Mouse (Mus musculus): ENCODE data around the gene Atf4. TPM values are rescaled to one million over a fixed set of nuclear protein-coding genes. Genes with fewer than 3 reads are reported as not detected.
A peak's percentile ranks its signal among the peaks of the same experiment; 100 is the strongest.

The Atf4 gene
- polyA plus RNA-seq, 1 experiment from 2014 or later = 110 TPM

GRCm38 (mm10) chr15:80233733-80234509 is 21.1 kb upstream of the Atf4 start, which contains the start of gene Mief1:
TSS of gene Mief1 (plus strand) at chr15:80234018.
- Histone ChIP-seq H3K9me3 (ENCODE audit: control insufficient read depth, low read length) (no peaks in the 10 kb centered on the region), H3K36me3 (ENCODE audit: control insufficient read depth, insufficient read depth, low read length) (peaks cover 21% of the 10 kb centered on the region; the same call in 1 of the 2 replicates), H3K27me3 (ENCODE audit: control insufficient read depth, insufficient read depth, low read length) (no peaks in the 10 kb centered on the region), H3K27ac (ENCODE audit: low read depth, low read length) (peak within 1 kb of the TSS; percentile 52), H3K4me1 (ENCODE audit: control insufficient read depth, insufficient read depth, low read length) (peaks cover 6% of the 10 kb centered on the region; the same call in 1 of the 2 replicates), H3K9ac (replicated peaks; ENCODE audit: low read depth, low read length) (peak within 1 kb of the TSS; percentile 86), H3K4me3 (ENCODE audit: low read depth, low read length) (peak within 1 kb of the TSS; percentile 85), H3K4me2 (ENCODE audit: low read depth, low read length) (peak within 1 kb of the TSS; percentile 81)
- peak; percentile 97 for ATAC-seq (ENCODE audit: low read depth)
- WGBS = under 1% methylated on average over 65 of the region's 67 CpGs

- ATAC-seq (ENCODE audit: low read depth) = no peak
- Histone ChIP-seq H3K27ac (ENCODE audit: low read depth, low read length) (no peak within 1 kb of the TSS), H3K27me3 (ENCODE audit: control insufficient read depth, insufficient read depth, low read length) (no peaks in the 10 kb centered on the region), H3K36me3 (ENCODE audit: control insufficient read depth, insufficient read depth, low read length) (peaks cover 29% of the 10 kb centered on the region; the same call in 1 of the 2 replicates), H3K9me3 (ENCODE audit: control insufficient read depth, low read length) (no peaks in the 10 kb centered on the region), H3K4me2 (ENCODE audit: low read depth, low read length) (peak within 1 kb of the TSS; percentile 81), H3K4me1 (ENCODE audit: control insufficient read depth, insufficient read depth, low read length) (peaks cover 6% of the 10 kb centered on the region; the same call in 1 of the 2 replicates), H3K9ac (replicated peaks; ENCODE audit: low read depth, low read length) (no peak within 1 kb of the TSS), H3K4me3 (ENCODE audit: low read depth, low read length) (peak within 1 kb of the TSS; percentile 85)
- 97% methylated on average over 9 of the region's 9 CpGs for WGBS
These were observed 19.4 kb upstream of the Atf4 start, which contains the start of gene AC140267.1 for GRCm38 (mm10) chr15:80235535-80235934. TSS of gene AC140267.1 (plus strand) at chr15:80235835.

GRCm38 (mm10) chr15:80248135-80248534 is 6.8 kb upstream of the Atf4 start:
- 97% methylated on average over 12 of the region's 12 CpGs for WGBS
- no peak for ATAC-seq (ENCODE audit: low read depth)
- Histone ChIP-seq H3K27ac (ENCODE audit: low read depth, low read length) (no peak overlapping the region), H3K4me1 (ENCODE audit: control insufficient read depth, insufficient read depth, low read length) (no peaks in the 10 kb centered on the region), H3K4me3 (ENCODE audit: low read depth, low read length) (no peak overlapping the region), H3K27me3 (ENCODE audit: control insufficient read depth, insufficient read depth, low read length) (no peaks in the 10 kb centered on the region), H3K4me2 (ENCODE audit: low read depth, low read length) (no peak overlapping the region), H3K36me3 (ENCODE audit: control insufficient read depth, insufficient read depth, low read length) (peaks cover 45% of the 10 kb centered on the region), H3K9ac (replicated peaks; ENCODE audit: low read depth, low read length) (no peak overlapping the region), H3K9me3 (ENCODE audit: control insufficient read depth, low read length) (no peaks in the 10 kb centered on the region)

- no peak for ATAC-seq (ENCODE audit: low read depth)
- H3K27me3 ChIP-seq (ENCODE audit: control insufficient read depth, insufficient read depth, low read length) = no peaks in the 10 kb centered on the region
- H3K4me2 ChIP-seq (ENCODE audit: low read depth, low read length) = no peak overlapping the region
- H3K4me3 ChIP-seq (ENCODE audit: low read depth, low read length) = no peak overlapping the region
- H3K27ac ChIP-seq (ENCODE audit: low read depth, low read length) = no peak overlapping the region
- H3K4me1 ChIP-seq (ENCODE audit: control insufficient read depth, insufficient read depth, low read length) = no peaks in the 10 kb centered on the region
- no peak overlapping the region for H3K9ac ChIP-seq (replicated peaks; ENCODE audit: low read depth, low read length)
- peaks cover 41% of the 10 kb centered on the region for H3K36me3 ChIP-seq (ENCODE audit: control insufficient read depth, insufficient read depth, low read length)
- H3K9me3 ChIP-seq (ENCODE audit: control insufficient read depth, low read length) = no peaks in the 10 kb centered on the region
- 100% methylated on average over 1 of the region's 1 CpGs for WGBS
These were observed 6.4 kb upstream of the Atf4 start for GRCm38 (mm10) chr15:80248596-80248995.

- no peak for ATAC-seq (ENCODE audit: low read depth)
- 95% methylated on average over 10 of the region's 10 CpGs for WGBS
- H3K36me3 ChIP-seq (ENCODE audit: control insufficient read depth, insufficient read depth, low read length) = peaks cover 38% of the 10 kb centered on the region
- H3K4me2 ChIP-seq (ENCODE audit: low read depth, low read length) = no peak overlapping the region
- no peak overlapping the region for H3K4me3 ChIP-seq (ENCODE audit: low read depth, low read length)
- no peaks in the 10 kb centered on the region for H3K9me3 ChIP-seq (ENCODE audit: control insufficient read depth, low read length)
- peaks cover 6% of the 10 kb centered on the region; the same call in 1 of the 2 replicates for H3K4me1 ChIP-seq (ENCODE audit: control insufficient read depth, insufficient read depth, low read length)
- H3K27ac ChIP-seq (ENCODE audit: low read depth, low read length) = no peak overlapping the region
- H3K27me3 ChIP-seq (ENCODE audit: control insufficient read depth, insufficient read depth, low read length) = no peaks in the 10 kb centered on the region
- no peak overlapping the region for H3K9ac ChIP-seq (replicated peaks; ENCODE audit: low read depth, low read length)
These were observed 5.3 kb upstream of the Atf4 start for GRCm38 (mm10) chr15:80249672-80250071.

GRCm38 (mm10) chr15:80250586-80250985 is 4.4 kb upstream of the Atf4 start:
- H3K27ac ChIP-seq (ENCODE audit: low read depth, low read length) = no peak overlapping the region
- no peak for ATAC-seq (ENCODE audit: low read depth)
- no peak overlapping the region for H3K4me3 ChIP-seq (ENCODE audit: low read depth, low read length)
- H3K4me1 ChIP-seq (ENCODE audit: control insufficient read depth, insufficient read depth, low read length) = peaks cover 6% of the 10 kb centered on the region; the same call in 1 of the 2 replicates
- H3K9ac ChIP-seq (replicated peaks; ENCODE audit: low read depth, low read length) = no peak overlapping the region
- peaks cover 35% of the 10 kb centered on the region for H3K36me3 ChIP-seq (ENCODE audit: control insufficient read depth, insufficient read depth, low read length)
- H3K9me3 ChIP-seq (ENCODE audit: control insufficient read depth, low read length) = no peaks in the 10 kb centered on the region
- H3K27me3 ChIP-seq (ENCODE audit: control insufficient read depth, insufficient read depth, low read length) = peaks cover 1% of the 10 kb centered on the region; the same call in 1 of the 2 replicates
- no peak overlapping the region for H3K4me2 ChIP-seq (ENCODE audit: low read depth, low read length)
- 93% methylated on average over 6 of the region's 6 CpGs for WGBS

- Histone ChIP-seq H3K27me3 (ENCODE audit: control insufficient read depth, insufficient read depth, low read length) (peaks cover 2% of the 10 kb centered on the region; the same call in 1 of the 2 replicates), H3K36me3 (ENCODE audit: control insufficient read depth, insufficient read depth, low read length) (peaks cover 40% of the 10 kb centered on the region), H3K4me2 (ENCODE audit: low read depth, low read length) (peak overlapping the region; percentile 9; the same call in 1 of the 2 replicates), H3K9ac (replicated peaks; ENCODE audit: low read depth, low read length) (no peak overlapping the region), H3K9me3 (ENCODE audit: control insufficient read depth, low read length) (no peaks in the 10 kb centered on the region), H3K4me1 (ENCODE audit: control insufficient read depth, insufficient read depth, low read length) (peaks cover 24% of the 10 kb centered on the region), H3K27ac (ENCODE audit: low read depth, low read length) (peak overlapping the region; percentile 99; the same call in 1 of the 2 replicates), H3K4me3 (ENCODE audit: low read depth, low read length) (no peak overlapping the region)
- ATAC-seq (ENCODE audit: low read depth) = no peak
- WGBS = 38% methylated on average over 2 of the region's 2 CpGs
These were observed 1.5 kb upstream of the Atf4 start for GRCm38 (mm10) chr15:80253530-80253929.

GRCm38 (mm10) chr15:80254207-80254606 is 777 bp upstream of the Atf4 start:
- 46% methylated on average over 6 of the region's 6 CpGs for WGBS
- no peaks in the 10 kb centered on the region for H3K9me3 ChIP-seq (ENCODE audit: control insufficient read depth, low read length)
- H3K27ac ChIP-seq (ENCODE audit: low read depth, low read length) = peak overlapping the region; percentile 99
- peak overlapping the region; percentile 66 for H3K4me2 ChIP-seq (ENCODE audit: low read depth, low read length)
- H3K27me3 ChIP-seq (ENCODE audit: control insufficient read depth, insufficient read depth, low read length) = peaks cover 2% of the 10 kb centered on the region; the same call in 1 of the 2 replicates
- peaks cover 24% of the 10 kb centered on the region for H3K4me1 ChIP-seq (ENCODE audit: control insufficient read depth, insufficient read depth, low read length)
- H3K36me3 ChIP-seq (ENCODE audit: control insufficient read depth, insufficient read depth, low read length) = peaks cover 43% of the 10 kb centered on the region
- peak overlapping the region; percentile 99 for H3K4me3 ChIP-seq (ENCODE audit: low read depth, low read length)
- ATAC-seq (ENCODE audit: low read depth) = no peak
- peak overlapping the region; percentile 100 for H3K9ac ChIP-seq (replicated peaks; ENCODE audit: low read depth, low read length)

- H3K27me3 ChIP-seq (ENCODE audit: control insufficient read depth, insufficient read depth, low read length) = peaks cover 2% of the 10 kb centered on the region; the same call in 1 of the 2 replicates
- H3K4me3 ChIP-seq (ENCODE audit: low read depth, low read length) = peak overlapping the region; percentile 99
- ATAC-seq (ENCODE audit: low read depth) = peak; percentile 28
- H3K4me2 ChIP-seq (ENCODE audit: low read depth, low read length) = peak overlapping the region; percentile 66
- no peaks in the 10 kb centered on the region for H3K9me3 ChIP-seq (ENCODE audit: control insufficient read depth, low read length)
- H3K4me1 ChIP-seq (ENCODE audit: control insufficient read depth, insufficient read depth, low read length) = peaks cover 24% of the 10 kb centered on the region
- peak overlapping the region; percentile 99 for H3K27ac ChIP-seq (ENCODE audit: low read depth, low read length)
- peaks cover 31% of the 10 kb centered on the region for H3K36me3 ChIP-seq (ENCODE audit: control insufficient read depth, insufficient read depth, low read length)
- WGBS = under 1% methylated on average over 49 of the region's 51 CpGs
- peak overlapping the region; percentile 100 for H3K9ac ChIP-seq (replicated peaks; ENCODE audit: low read depth, low read length)
These were observed 700 bp downstream of the Atf4 start for GRCm38 (mm10) chr15:80255646-80256121.

Data from neural tube, embryonic 14.5 days (tissue).